Mouse (Mus musculus): Measurements from ENCODE around the gene Mcfd2. TPM values are rescaled to one million over a fixed set of nuclear protein-coding genes. Genes with fewer than 3 reads are reported as not detected.
"Not testable (repeated sequence)": the region's sequence is repeated elsewhere in the genome, so short reads cannot be mapped to it uniquely, and the experiment has no call there.

Gene Mcfd2
- 10 to 100 TPM; 19.0 to 20.9 TPM for total RNA-seq (2021)
- long read RNA-seq, experiment 1, transcript Mcfd2-201 (4 exons, 2,038 nt), result major isoform, 13 of 27 reads
- long read RNA-seq, experiment 1, partial matches to known transcripts, result 5 of 27 reads
- long read RNA-seq, experiment 1, other reads (novel, unspliced or antisense), result 5 of 27 reads
- long read RNA-seq, experiment 2, transcript Mcfd2-201 (4 exons, 2,038 nt), result major isoform, 19 of 24 reads
- long read RNA-seq, experiment 2, partial matches to known transcripts, result 0 of 24 reads
- long read RNA-seq, experiment 2, other reads (novel, unspliced or antisense), result 5 of 24 reads

- intact Hi-C loops (cut with DNase I; ENCODE audit: low total_unique reads), result no loop called here
- peak; percentile 97 for DNase-seq
Measured at GRCm38 (mm10) chr17:87265792-87266186, at the start of gene Mcfd2. TSS of gene Mcfd2 (minus strand) at chr17:87265935.

GRCm38 (mm10) chr17:87315021-87315531 is 49.3 kb upstream of the Mcfd2 start:
- intact Hi-C loops (cut with DNase I; ENCODE audit: low total_unique reads), result loop anchor here (5.0 to 10.0 kb wide), 2 partner anchors 257 to 350 kb away; no protein-coding TSS in a partner anchor
- DNase-seq, result peak; percentile 94

- intact Hi-C loops (cut with DNase I; ENCODE audit: low total_unique reads), result loop anchor here (10.0 kb wide), 1 partner anchor 350 kb away; no protein-coding TSS in a partner anchor
- peak; percentile 35 for DNase-seq
Measured at GRCm38 (mm10) chr17:87314530-87314946, 48.8 kb upstream of the Mcfd2 start.

GRCm38 (mm10) chr17:87314121-87314520 is 48.4 kb upstream of the Mcfd2 start:
- intact Hi-C loops (cut with DNase I; ENCODE audit: low total_unique reads), result loop anchor here (10.0 kb wide), 1 partner anchor 351 kb away; no protein-coding TSS in a partner anchor
- no peak for DNase-seq

- no peak for DNase-seq
- intact Hi-C loops (cut with DNase I; ENCODE audit: low total_unique reads), result loop anchor here (10.0 kb wide), 1 partner anchor 352 kb away; no protein-coding TSS in a partner anchor
Measured at GRCm38 (mm10) chr17:87312924-87313870, 47.5 kb upstream of the Mcfd2 start.

- no peak for DNase-seq
- intact Hi-C loops (cut with DNase I; ENCODE audit: low total_unique reads), result loop anchor here (10.0 kb wide), 1 partner anchor 352 kb away; no protein-coding TSS in a partner anchor
Measured at GRCm38 (mm10) chr17:87312351-87312750, 46.6 kb upstream of the Mcfd2 start.

- intact Hi-C loops (cut with DNase I; ENCODE audit: low total_unique reads), result loop anchor here (10.0 kb wide), 1 partner anchor 354 kb away; no protein-coding TSS in a partner anchor
- no peak for DNase-seq
Measured at GRCm38 (mm10) chr17:87310497-87310896, 44.8 kb upstream of the Mcfd2 start.

GRCm38 (mm10) chr17:87309073-87309788 is 43.5 kb upstream of the Mcfd2 start:
- intact Hi-C loops (cut with DNase I; ENCODE audit: low total_unique reads), result no loop called here
- DNase-seq, result no peak

GRCm38 (mm10) chr17:87306746-87307145 is 41.0 kb upstream of the Mcfd2 start:
- intact Hi-C loops (cut with DNase I; ENCODE audit: low total_unique reads), result no loop called here
- DNase-seq, result no peak

- DNase-seq, result no peak
- intact Hi-C loops (cut with DNase I; ENCODE audit: low total_unique reads), result no loop called here
Measured at GRCm38 (mm10) chr17:87305065-87305464, 39.3 kb upstream of the Mcfd2 start.

GRCm38 (mm10) chr17:87304151-87304894 is 38.6 kb upstream of the Mcfd2 start:
- intact Hi-C loops (cut with DNase I; ENCODE audit: low total_unique reads), result no loop called here
- no peak for DNase-seq

- intact Hi-C loops (cut with DNase I; ENCODE audit: low total_unique reads), result no loop called here
- DNase-seq, result peak; percentile 53
Measured at GRCm38 (mm10) chr17:87302014-87302794, 36.5 kb upstream of the Mcfd2 start.

- intact Hi-C loops (cut with DNase I; ENCODE audit: low total_unique reads), result not testable (repeated sequence)
Measured at GRCm38 (mm10) chr17:87301607-87302006, 35.9 kb upstream of the Mcfd2 start.

GRCm38 (mm10) chr17:87300340-87300739 is 34.6 kb upstream of the Mcfd2 start:
- no peak for DNase-seq
- intact Hi-C loops (cut with DNase I; ENCODE audit: low total_unique reads), result no loop called here

More at GRCm38 (mm10) chr17:87301607-87302006, 35.9 kb upstream of the Mcfd2 start:
- DNase-seq, result not testable (repeated sequence)

- intact Hi-C loops (cut with DNase I; ENCODE audit: low total_unique reads), result no loop called here
- no peak for DNase-seq
Measured at GRCm38 (mm10) chr17:87298944-87299343, 33.2 kb upstream of the Mcfd2 start.

- DNase-seq; intact Hi-C loops (cut with DNase I; ENCODE audit: low total_unique reads): not testable (repeated sequence)
Measured at GRCm38 (mm10) chr17:87296701-87297100, 31.0 kb upstream of the Mcfd2 start.

- no peak for DNase-seq
- intact Hi-C loops (cut with DNase I; ENCODE audit: low total_unique reads), result no loop called here
Measured at GRCm38 (mm10) chr17:87295738-87296137, 30.0 kb upstream of the Mcfd2 start.

GRCm38 (mm10) chr17:87293125-87293524 is 27.4 kb upstream of the Mcfd2 start:
- no peak for DNase-seq
- intact Hi-C loops (cut with DNase I; ENCODE audit: low total_unique reads), result no loop called here
